Mouse (Mus musculus): ENCODE results near the gene Try4.
"Not testable (repeated sequence)": the region's sequence is repeated elsewhere in the genome, so short reads cannot be mapped to it uniquely, and the experiment has no call there.

Gene Try4

DNA sequence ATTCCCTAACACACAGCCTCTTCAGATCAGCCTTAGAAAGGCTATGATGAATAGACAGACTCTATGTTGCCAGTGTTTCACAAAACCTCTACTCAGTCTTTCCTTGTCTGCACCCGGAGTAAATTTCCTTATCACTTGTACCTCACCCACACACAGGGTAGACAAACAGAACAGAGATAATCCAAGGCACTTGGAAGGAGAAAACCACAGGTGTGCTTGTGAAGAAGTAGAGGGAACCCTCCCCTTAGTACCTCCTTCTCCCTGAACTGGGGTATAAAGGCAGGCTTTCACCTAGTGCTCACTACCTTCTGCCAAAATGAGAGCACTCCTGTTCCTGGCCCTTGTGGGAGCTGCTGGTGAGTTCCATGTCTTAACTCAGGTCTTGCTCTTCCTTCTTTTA is at the start of gene Try4:
Gene Try4, plus strand, starts transcription at position 301 of the 400 bp plus-strand sequence.
- DNase-seq (ENCODE audit: low read depth in 1 of 2, low spot score in 2 of 2), result no peak

DNA sequence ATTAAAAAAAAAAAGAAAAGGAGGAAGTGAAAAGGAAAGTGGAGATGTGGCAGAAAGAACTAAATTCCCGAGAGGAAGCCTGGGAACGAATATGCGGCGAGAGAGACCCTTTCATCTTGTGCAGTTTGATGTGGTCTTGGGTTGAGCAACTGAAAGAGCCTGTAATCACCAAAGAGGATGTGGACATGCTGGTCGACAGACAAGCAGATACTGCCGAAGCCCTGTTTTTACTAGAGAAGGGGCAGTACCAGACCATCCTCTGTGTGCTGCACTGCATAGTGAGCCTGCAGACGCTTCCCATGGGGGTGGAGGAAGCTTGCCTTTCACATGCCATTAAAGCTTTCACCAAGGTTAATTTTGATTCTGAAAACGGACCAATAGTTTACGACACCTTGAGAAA is 48.8 kb upstream of the Try4 start:
- DNase-seq (ENCODE audit: low read depth in 1 of 2, low spot score in 2 of 2), result not testable (repeated sequence)

DNA sequence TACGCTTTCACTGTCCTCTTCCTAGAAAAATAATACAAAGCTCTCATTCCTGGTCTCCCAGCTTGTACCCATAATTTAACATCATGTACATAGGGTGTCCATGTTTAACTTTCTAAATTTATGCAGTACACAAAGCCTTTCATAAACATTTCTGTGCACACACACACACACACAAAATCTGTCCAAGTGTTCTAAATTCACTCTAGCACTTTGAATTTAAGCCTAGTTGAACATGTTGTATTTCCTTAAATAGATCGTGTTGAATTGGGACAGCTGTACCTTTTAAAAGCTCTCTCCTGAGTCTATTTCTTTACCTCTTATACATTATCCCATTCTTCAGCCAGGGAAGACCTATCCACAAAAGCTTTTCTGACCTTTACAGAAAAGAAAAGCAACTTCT is 45.6 kb upstream of the Try4 start:
- DNase-seq (ENCODE audit: low read depth in 1 of 2, low spot score in 2 of 2), result no peak

DNA sequence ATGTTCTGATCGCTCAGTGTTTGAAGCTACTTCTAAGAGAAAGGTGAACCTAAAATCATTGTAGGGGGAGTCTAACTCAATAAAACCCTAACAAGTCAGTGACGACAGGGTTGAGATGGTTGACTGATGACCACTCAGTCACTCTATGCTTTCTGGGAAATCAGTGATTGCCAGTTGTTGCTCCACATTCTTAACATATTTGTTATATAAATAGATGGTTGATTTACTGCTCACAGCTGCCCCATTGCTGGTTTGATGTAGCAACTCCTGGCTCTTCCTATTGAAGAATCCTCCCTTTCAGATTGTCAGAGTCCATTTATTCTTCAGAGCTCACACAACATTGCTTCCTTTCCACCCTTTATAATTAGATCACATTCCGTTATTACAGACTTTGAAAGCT is 44.6 kb upstream of the Try4 start:
- no peak for DNase-seq (ENCODE audit: low read depth in 1 of 2, low spot score in 2 of 2)

DNA sequence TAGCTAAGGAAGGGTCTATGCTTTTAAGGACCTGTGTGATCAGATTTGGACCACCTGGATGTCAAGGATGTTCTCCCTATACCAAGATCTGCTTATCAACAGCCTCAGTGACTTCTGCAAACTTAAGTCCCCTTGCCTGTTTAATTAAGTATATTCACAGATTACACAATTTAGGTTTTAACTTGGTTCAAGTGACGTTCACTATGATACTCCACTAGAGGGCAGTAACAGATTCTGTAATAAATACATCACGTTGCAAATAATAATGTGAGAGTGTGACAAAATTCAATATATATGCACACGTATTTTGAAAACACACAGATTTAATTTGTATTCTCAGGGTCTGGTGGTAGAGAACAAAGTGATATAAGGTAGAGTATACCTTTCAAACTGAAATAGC is 39.3 kb upstream of the Try4 start:
- DNase-seq (ENCODE audit: low read depth in 1 of 2, low spot score in 2 of 2), result no peak

DNA sequence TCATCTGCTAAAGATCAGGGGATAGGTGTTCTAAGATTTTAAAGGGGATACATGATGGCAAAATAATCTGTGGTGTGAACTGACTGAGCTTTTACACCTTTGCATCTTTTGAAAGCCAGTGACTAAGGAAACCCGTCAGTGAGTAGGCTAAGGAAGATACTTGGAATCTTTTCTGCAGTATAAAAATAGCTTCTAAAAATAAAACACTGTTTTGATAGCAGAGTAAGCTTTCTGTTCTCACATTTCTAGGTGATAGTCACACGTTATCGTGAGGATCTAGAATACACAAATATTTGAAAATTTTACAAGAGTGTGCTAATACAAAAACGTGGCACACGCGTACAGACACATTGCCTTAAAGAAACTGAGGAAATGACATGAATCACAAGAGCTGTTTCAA is 35.9 kb upstream of the Try4 start:
- DNase-seq (ENCODE audit: low read depth in 1 of 2, low spot score in 2 of 2), result no peak

DNA sequence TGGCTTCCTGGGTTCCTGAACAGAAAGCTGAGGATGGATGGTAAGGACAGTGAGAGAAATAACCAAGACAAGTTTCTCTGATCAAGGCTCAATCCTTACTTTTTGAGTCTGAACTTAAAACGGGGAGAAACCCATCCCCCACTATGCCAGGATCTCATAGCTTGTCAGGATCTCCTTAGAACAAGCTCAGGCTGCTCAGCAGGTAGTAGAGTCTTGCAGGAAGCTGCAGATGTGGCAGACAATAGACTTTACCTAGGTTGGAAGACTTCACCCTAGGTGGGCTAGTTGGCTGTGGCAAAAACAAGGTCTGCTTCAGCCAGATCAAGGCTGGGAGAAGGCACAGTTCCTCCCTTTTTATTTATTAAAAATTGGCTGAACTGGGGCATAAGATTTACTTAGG is 3.8 kb upstream of the Try4 start:
- DNase-seq (ENCODE audit: low read depth in 1 of 2, low spot score in 2 of 2), result no peak

DNA sequence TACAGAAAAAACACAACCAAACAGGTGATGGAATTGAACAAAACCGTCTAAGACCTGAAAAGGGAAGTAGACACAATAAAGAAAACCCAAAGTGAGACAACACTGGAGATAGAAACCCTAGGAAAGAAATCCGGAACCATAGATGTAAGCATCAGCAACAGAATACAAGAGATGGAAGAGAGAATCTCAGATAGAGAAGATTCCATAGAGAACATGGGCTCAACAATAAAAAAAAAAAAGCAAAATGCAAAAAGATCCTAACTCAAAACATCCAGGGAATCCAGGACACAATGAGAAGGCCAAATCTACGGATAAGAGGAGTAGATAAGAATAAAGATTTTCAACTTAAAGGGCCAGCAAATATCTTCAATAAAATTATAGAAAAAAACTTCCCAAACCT is 14.7 kb downstream of the Try4 start, which contains the start of gene Try5:
Gene Try5, minus strand, starts transcription at position 101 of the 400 bp plus-strand sequence.
- not testable (repeated sequence) for DNase-seq (ENCODE audit: low read depth in 1 of 2, low spot score in 2 of 2)

DNA sequence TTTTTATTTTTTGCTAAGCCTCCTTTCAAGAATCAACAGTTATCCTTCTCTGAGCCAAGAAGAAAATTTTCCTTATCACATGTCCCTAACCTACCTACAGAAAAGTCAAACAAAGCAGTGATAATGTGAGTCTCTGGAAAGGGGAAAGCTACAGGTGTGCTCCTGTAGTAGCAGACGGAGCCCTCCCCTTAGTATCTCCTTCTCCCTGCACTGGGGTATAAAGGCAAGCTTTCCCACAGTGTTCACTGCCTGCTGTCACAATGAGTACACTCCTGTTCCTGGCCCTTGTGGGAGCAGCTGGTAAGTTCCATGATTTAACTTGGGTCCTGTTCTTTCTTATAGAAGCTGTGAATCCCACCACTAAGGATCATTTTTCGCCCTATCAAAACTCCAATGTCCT is 51.9 kb downstream of the Try4 start, which contains the start of gene Try10:
Gene Try10, plus strand, starts transcription at position 174 of the 400 bp plus-strand sequence.
- no peak for DNase-seq (ENCODE audit: low read depth in 1 of 2, low spot score in 2 of 2)
